Mouse (Mus musculus) kidney, postnatal 0 days (tissue): ENCODE data around the gene Glrb. TPM values are rescaled to one million over a fixed set of nuclear protein-coding genes. Genes with fewer than 3 reads are reported as not detected.

ENCODE experiments used
- ATAC-seq: fragments of 200-750 bp; cut with Nextera tagmentation; replicated peaks from 2 replicates; pipeline ENCODE4 v1.8.0; 2017; ENCODE audit warnings: low read depth, moderate number of reproducible peaks, moderate TSS enrichment, moderate library complexity; ENCODE audit not compliant: low FRiP score
- DNase-seq: peaks from one replicate; pipeline ENCODE4 v3.0.0-alpha.2; 2016; ENCODE audit warnings: low spot score
- H3K27ac ChIP-seq: fragments of 300-500 bp; sonication (generic); 2 replicates; pipeline ENCODE4 v1.5.1; 2014; ENCODE audit warnings: mild to moderate bottlenecking
- H3K27me3 ChIP-seq: fragments of 300-500 bp; sonication (generic); 2 replicates; pipeline ENCODE4 v1.6.1; 2014; ENCODE audit warnings: low read length, mixed read lengths; ENCODE audit not compliant: insufficient read depth
- H3K36me3 ChIP-seq: fragments of 300-500 bp; sonication (generic); 2 replicates; pipeline ENCODE4 v1.6.1; 2014; ENCODE audit warnings: low read length, mixed read lengths; ENCODE audit not compliant: insufficient read depth
- H3K4me1 ChIP-seq: fragments of 300-500 bp; sonication (generic); replicated peaks from 2 replicates; pipeline ENCODE4 v1.6.1; 2014; ENCODE audit warnings: antibody characterized with exemption, low read length, mixed read lengths; ENCODE audit not compliant: insufficient read depth
- H3K4me2 ChIP-seq: fragments of 300-500 bp; sonication (generic); 2 replicates; pipeline ENCODE4 v1.6.1; 2014; ENCODE audit warnings: mild to moderate bottlenecking, low read length, moderate library complexity, mixed read lengths
- H3K4me3 ChIP-seq: fragments of 300-500 bp; sonication (generic); replicated peaks from 2 replicates; pipeline ENCODE4 v1.5.1; 2014; ENCODE audit warnings: low read depth, low read length
- H3K9ac ChIP-seq: fragments of 300-500 bp; sonication (generic); 2 replicates; pipeline ENCODE4 v1.6.1; 2014; ENCODE audit warnings: low read depth, low read length
- H3K9me3 ChIP-seq: fragments of 300-500 bp; sonication (generic); replicated peaks from 2 replicates; pipeline ENCODE4 v1.6.1; 2016; ENCODE audit warnings: low read length, inconsistent platforms, mixed read lengths
- CTCF ChIP-seq: IDR thresholded peaks from 2 replicates; pipeline ENCODE4 v1.5.1; 2016; ENCODE audit warnings: antibody characterized with exemption, low read depth, mild to moderate bottlenecking, moderate library complexity
- WGBS: fragments of 180-500 bp; shearing (Covaris S2); extraction: QIAGEN DNeasy Blood & Tissue Kit; methylation state at CpG from one replicate; pipeline ENCODE4 v1.1.7; 2014; 5-methylcytosine and 5-hydroxymethylcytosine counted together
- polyA plus RNA-seq: library from polyadenylated mRNA; unstranded; fragments of >200 nt; fragmentation: Nextera tagmentation; extraction: Ambion mirVana; gene quantifications from 2 replicates; pipeline ENCODE4 v1.2.1, GENCODE M21; 2015

The Glrb gene
- polyA plus RNA-seq, 1 experiment from 2014 or later = 5.6 TPM

DNA sequence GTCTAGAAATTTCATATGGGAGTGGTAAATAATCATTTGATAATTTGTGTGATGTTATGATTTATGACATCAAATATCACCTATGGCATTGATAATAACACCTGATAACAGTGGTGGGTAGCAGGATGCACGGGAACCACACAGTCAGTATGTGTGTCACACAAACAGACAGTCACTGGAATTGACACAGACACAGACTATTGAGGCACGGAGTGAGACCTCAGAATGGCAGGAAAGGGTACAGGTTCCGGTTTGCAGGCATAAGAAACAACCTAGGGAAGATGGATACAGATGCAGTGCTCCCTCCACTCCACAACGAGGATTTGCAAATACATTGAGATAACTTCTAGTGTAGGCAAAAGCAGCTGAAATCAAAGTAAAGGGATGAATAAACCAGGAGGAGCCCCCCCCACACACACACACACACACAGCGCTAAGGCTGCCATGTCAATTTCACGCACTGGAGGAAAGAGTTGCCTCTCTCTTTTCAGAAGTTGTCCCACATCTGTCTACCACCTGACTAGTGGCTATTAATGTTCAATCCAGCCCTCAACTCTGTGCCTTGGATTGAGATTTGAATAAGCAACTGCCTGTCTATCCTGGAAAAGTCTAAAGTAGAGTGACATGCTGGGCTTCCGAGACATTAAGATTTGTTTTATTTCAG is 38.6 kb downstream of the Glrb start:
- Histone ChIP-seq H3K27ac (no peak overlapping the region), H3K9me3 (no peaks in the 10 kb centered on the region), H3K4me2 (no peak overlapping the region), H3K4me3 (no peak overlapping the region), H3K27me3 (no peaks in the 10 kb centered on the region), H3K9ac (no peak overlapping the region), H3K4me1 (no peaks in the 10 kb centered on the region), H3K36me3 (no peaks in the 10 kb centered on the region)
- no peak for ATAC-seq
- WGBS = 80% methylated on average over 7 of the region's 7 CpGs
- no peak for TF ChIP-seq CTCF
- DNase-seq = no peak

DNA sequence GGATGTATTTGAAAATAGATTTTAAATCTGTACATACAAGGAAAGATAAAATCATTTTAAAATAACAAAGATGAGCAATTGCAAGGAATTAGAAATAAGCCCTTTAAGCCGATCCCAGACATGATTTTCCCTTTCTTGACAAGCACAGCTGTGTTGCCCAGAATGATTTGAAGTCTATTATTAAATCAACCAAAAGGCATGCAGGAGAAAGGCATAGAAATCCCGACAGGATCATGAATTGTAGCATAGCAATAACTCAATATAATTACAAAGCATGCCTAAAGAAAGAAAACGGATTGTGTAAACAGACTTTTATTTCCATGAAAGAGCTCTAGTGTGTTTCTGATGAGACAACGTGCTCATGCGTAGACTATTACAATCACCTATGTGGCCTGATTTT is 39.4 kb downstream of the Glrb start:
- Histone ChIP-seq H3K36me3 (no peaks in the 10 kb centered on the region), H3K27ac (no peak overlapping the region), H3K4me3 (no peak overlapping the region), H3K9me3 (no peaks in the 10 kb centered on the region), H3K4me1 (no peaks in the 10 kb centered on the region), H3K4me2 (no peak overlapping the region), H3K27me3 (no peaks in the 10 kb centered on the region), H3K9ac (no peak overlapping the region)
- ATAC-seq (no peak), DNase-seq (peak; percentile 59)
- 47% methylated on average over 5 of the region's 5 CpGs for WGBS
- TF ChIP-seq CTCF = no peak

GRCm38 (mm10) chr3:80871472-80872171 is 41.8 kb downstream of the Glrb start:
- TF ChIP-seq CTCF = no peak
- H3K4me2 ChIP-seq = no peak overlapping the region
- no peaks in the 10 kb centered on the region for H3K36me3 ChIP-seq
- no peak overlapping the region for H3K4me3 ChIP-seq
- no peaks in the 10 kb centered on the region for H3K27me3 ChIP-seq
- no peak overlapping the region for H3K9ac ChIP-seq
- DNase-seq (no peak), ATAC-seq (no peak)
- no peaks in the 10 kb centered on the region for H3K4me1 ChIP-seq
- no peaks in the 10 kb centered on the region for H3K9me3 ChIP-seq
- WGBS = 79% methylated on average over 1 of the region's 1 CpGs
- no peak overlapping the region for H3K27ac ChIP-seq

DNA sequence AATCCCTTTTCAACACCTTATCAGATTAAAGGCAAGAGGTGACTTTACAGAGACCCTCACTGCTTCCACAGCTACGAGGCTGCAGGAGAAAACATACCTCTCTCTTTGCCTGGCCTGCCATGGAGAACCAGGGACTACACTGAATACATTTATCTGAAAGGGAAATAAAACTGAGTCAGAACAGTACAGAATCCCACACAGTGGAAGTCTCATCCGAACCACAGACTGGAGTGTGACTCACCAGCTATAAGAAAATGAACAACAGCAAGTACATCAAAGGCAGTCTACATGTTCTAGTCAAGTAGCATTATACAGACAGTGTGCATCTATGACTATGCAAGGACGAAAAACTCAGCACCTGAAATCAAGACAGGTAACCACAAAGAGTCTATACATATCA is 46.1 kb downstream of the Glrb start:
- Histone ChIP-seq H3K27ac (no peak overlapping the region), H3K27me3 (no peaks in the 10 kb centered on the region), H3K9me3 (no peaks in the 10 kb centered on the region), H3K36me3 (no peaks in the 10 kb centered on the region), H3K4me3 (no peak overlapping the region), H3K9ac (no peak overlapping the region), H3K4me1 (no peaks in the 10 kb centered on the region), H3K4me2 (no peak overlapping the region)
- no peak for TF ChIP-seq CTCF
- no peak for DNase-seq
- 89% methylated on average over 3 of the region's 3 CpGs for WGBS
- ATAC-seq = no peak

DNA sequence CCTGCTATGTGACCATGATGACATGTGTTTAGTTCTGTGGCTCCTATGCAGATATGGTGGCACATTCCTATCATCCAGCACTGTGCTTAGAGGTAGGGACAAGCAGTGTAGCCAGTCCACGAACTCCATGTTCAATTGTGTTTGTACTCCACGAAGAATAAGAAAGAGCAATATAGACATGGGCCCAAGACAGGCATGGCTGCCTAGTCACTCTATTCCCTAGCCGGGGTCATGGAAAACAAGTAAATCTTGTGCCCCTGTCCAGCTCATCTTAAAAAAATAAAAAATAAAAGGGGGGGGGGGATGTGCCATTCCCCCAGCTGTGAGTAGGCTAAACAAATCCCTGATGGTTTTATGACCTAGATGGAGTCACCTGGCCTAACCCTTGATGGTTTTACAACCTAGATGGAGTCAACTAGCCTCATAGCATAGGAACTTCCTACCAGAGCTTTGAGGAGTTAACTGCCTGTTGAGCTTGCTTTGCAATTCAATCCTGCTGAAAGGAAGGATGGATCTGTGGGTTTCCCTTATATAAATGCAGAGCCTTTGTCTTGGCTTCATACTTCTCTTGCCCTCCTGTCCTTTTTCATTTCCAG is 60.5 kb downstream of the Glrb start:
- 38% methylated on average over 3 of the region's 3 CpGs for WGBS
- TF ChIP-seq CTCF = no peak
- no peak overlapping the region for H3K9ac ChIP-seq
- ATAC-seq = no peak
- H3K27ac ChIP-seq = no peak overlapping the region
- DNase-seq = no peak
- H3K4me2 ChIP-seq = no peak overlapping the region
- H3K36me3 ChIP-seq = no peaks in the 10 kb centered on the region
- H3K9me3 ChIP-seq = no peaks in the 10 kb centered on the region
- no peaks in the 10 kb centered on the region for H3K4me1 ChIP-seq
- H3K27me3 ChIP-seq = no peaks in the 10 kb centered on the region
- no peak overlapping the region for H3K4me3 ChIP-seq

- ATAC-seq (no peak), DNase-seq (no peak)
- Histone ChIP-seq H3K36me3 (no peaks in the 10 kb centered on the region), H3K9ac (no peak overlapping the region), H3K9me3 (no peaks in the 10 kb centered on the region), H3K27me3 (no peaks in the 10 kb centered on the region), H3K27ac (no peak overlapping the region), H3K4me3 (no peak overlapping the region), H3K4me1 (no peaks in the 10 kb centered on the region), H3K4me2 (no peak overlapping the region)
- TF ChIP-seq CTCF = no peak
- 81% methylated on average over 10 of the region's 10 CpGs for WGBS
Observed at GRCm38 (mm10) chr3:80850947-80851346, 62.5 kb downstream of the Glrb start.
